Mouse (Mus musculus): ENCODE data around the gene E2f2. TPM values are rescaled to one million over a fixed set of nuclear protein-coding genes. Genes with fewer than 3 reads are reported as not detected.

E2f2 gene
- total and polyA plus RNA-seq, 2 experiments from 2014 or later: 2.4 to 6.4 TPM

DNA sequence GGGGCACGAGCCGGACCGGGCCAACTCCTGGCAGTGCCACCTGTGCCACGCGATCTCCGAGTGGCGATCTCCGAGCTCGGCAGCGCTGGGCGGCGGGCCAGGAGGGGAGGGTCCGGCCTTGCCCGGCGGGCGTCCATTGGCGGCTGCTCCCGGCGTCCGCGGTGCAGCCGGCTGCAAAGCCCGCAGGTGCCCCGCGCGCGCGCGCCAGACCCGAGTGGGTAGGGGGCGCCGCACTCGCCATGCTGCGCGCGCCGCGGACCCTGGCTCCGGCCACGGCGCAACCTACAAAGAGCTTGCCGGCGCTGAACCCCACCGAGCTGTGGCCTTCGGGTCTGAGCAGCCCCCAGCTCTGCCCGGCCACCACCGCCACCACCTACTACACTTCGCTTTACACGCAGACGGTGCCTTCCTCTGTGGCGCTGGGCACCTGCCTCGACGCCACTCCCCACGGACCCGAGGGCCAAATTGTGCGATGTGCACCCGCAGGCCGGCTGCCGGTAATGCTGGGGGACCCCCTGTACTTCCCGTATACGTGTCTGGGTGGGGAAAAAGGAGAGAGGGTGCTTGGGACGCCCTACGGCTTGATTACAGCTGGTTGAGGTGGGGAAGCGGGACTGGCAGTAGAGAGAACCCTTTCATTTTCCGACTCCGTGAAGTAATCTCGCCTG, 482 bp downstream of the E2f2 start:
- Histone ChIP-seq H3K9ac (replicated peaks; ENCODE audit: low read depth, low read length) (peak overlapping the region; percentile 60), H3K27me3 (ENCODE audit: control insufficient read depth, insufficient read depth, low read length) (no peaks in the 10 kb centered on the region), H3K4me2 (ENCODE audit: low read depth, low read length) (peak overlapping the region; percentile 100), H3K36me3 (replicated peaks; ENCODE audit: control insufficient read depth, insufficient read depth, low read length) (no peaks in the 10 kb centered on the region), H3K27ac (ENCODE audit: low read depth) (peak overlapping the region; percentile 5; the same call in 1 of the 2 replicates), H3K4me1 (ENCODE audit: control insufficient read depth, insufficient read depth) (peaks cover 12% of the 10 kb centered on the region), H3K4me3 (ENCODE audit: low read depth, low read length) (peak overlapping the region; percentile 84), H3K9me3 (replicated peaks; ENCODE audit: control insufficient read depth, low read length) (no peaks in the 10 kb centered on the region)
- under 1% methylated on average over 67 of the region's 67 CpGs for WGBS
- DNase-seq (ENCODE audit: low spot score): no peak
- no peak for TF ChIP-seq EP300 (IDR thresholded peaks at IDR 0.05; ENCODE audit: low read depth)
- TF ChIP-seq CTCF (IDR thresholded peaks at IDR 0.05; ENCODE audit: low read depth): no peak
- ATAC-seq (ENCODE audit: insufficient read depth, low read depth): peak; percentile 54

- Histone ChIP-seq H3K4me1 (ENCODE audit: control insufficient read depth, insufficient read depth) (peaks cover 17% of the 10 kb centered on the region), H3K4me2 (ENCODE audit: low read depth, low read length) (peak overlapping the region; percentile 100), H3K4me3 (ENCODE audit: low read depth, low read length) (peak overlapping the region; percentile 84), H3K27ac (ENCODE audit: low read depth) (peak overlapping the region; percentile 5; the same call in 1 of the 2 replicates), H3K9me3 (replicated peaks; ENCODE audit: control insufficient read depth, low read length) (no peaks in the 10 kb centered on the region), H3K27me3 (ENCODE audit: control insufficient read depth, insufficient read depth, low read length) (no peaks in the 10 kb centered on the region), H3K9ac (replicated peaks; ENCODE audit: low read depth, low read length) (peak overlapping the region; percentile 60), H3K36me3 (replicated peaks; ENCODE audit: control insufficient read depth, insufficient read depth, low read length) (no peaks in the 10 kb centered on the region)
- ATAC-seq (ENCODE audit: insufficient read depth, low read depth) (no peak), DNase-seq (ENCODE audit: low spot score) (no peak)
- TF ChIP-seq EP300 (IDR thresholded peaks at IDR 0.05; ENCODE audit: low read depth): no peak
- TF ChIP-seq CTCF (IDR thresholded peaks at IDR 0.05; ENCODE audit: low read depth): no peak
- 10% methylated on average over 14 of the region's 14 CpGs for WGBS
Measured at GRCm38 (mm10) chr4:136173210-136173715, 1.1 kb downstream of the E2f2 start.

- Histone ChIP-seq H3K4me1 (ENCODE audit: control insufficient read depth, insufficient read depth) (peaks cover 17% of the 10 kb centered on the region), H3K9me3 (replicated peaks; ENCODE audit: control insufficient read depth, low read length) (no peaks in the 10 kb centered on the region), H3K4me3 (ENCODE audit: low read depth, low read length) (no peak overlapping the region), H3K36me3 (replicated peaks; ENCODE audit: control insufficient read depth, insufficient read depth, low read length) (no peaks in the 10 kb centered on the region), H3K4me2 (ENCODE audit: low read depth, low read length) (peak overlapping the region; percentile 100; the same call in 1 of the 2 replicates), H3K27me3 (ENCODE audit: control insufficient read depth, insufficient read depth, low read length) (no peaks in the 10 kb centered on the region), H3K27ac (ENCODE audit: low read depth) (no peak overlapping the region), H3K9ac (replicated peaks; ENCODE audit: low read depth, low read length) (no peak overlapping the region)
- no peak for DNase-seq (ENCODE audit: low spot score)
- WGBS: 62% methylated on average over 13 of the region's 13 CpGs
- no peak for ATAC-seq (ENCODE audit: insufficient read depth, low read depth)
- no peak for TF ChIP-seq EP300 (IDR thresholded peaks at IDR 0.05; ENCODE audit: low read depth)
- TF ChIP-seq CTCF (IDR thresholded peaks at IDR 0.05; ENCODE audit: low read depth): no peak
Measured at GRCm38 (mm10) chr4:136174216-136175193, 2.3 kb downstream of the E2f2 start.

GRCm38 (mm10) chr4:136176022-136176552, 3.9 kb downstream of the E2f2 start:
- H3K27ac ChIP-seq (ENCODE audit: low read depth): no peak overlapping the region; the same call in 1 of the 2 replicates
- WGBS: 70% methylated on average over 10 of the region's 10 CpGs
- H3K9me3 ChIP-seq (replicated peaks; ENCODE audit: control insufficient read depth, low read length): no peaks in the 10 kb centered on the region
- ATAC-seq (ENCODE audit: insufficient read depth, low read depth) (no peak), DNase-seq (ENCODE audit: low spot score) (no peak)
- peaks cover 20% of the 10 kb centered on the region for H3K4me1 ChIP-seq (ENCODE audit: control insufficient read depth, insufficient read depth)
- no peaks in the 10 kb centered on the region for H3K27me3 ChIP-seq (ENCODE audit: control insufficient read depth, insufficient read depth, low read length)
- no peak overlapping the region for H3K4me2 ChIP-seq (ENCODE audit: low read depth, low read length)
- no peak overlapping the region for H3K4me3 ChIP-seq (ENCODE audit: low read depth, low read length)
- no peaks in the 10 kb centered on the region for H3K36me3 ChIP-seq (replicated peaks; ENCODE audit: control insufficient read depth, insufficient read depth, low read length)
- H3K9ac ChIP-seq (replicated peaks; ENCODE audit: low read depth, low read length): no peak overlapping the region
- TF ChIP-seq CTCF (IDR thresholded peaks at IDR 0.05; ENCODE audit: low read depth) (no peak), EP300 (IDR thresholded peaks at IDR 0.05; ENCODE audit: low read depth) (no peak)

GRCm38 (mm10) chr4:136177244-136177611, 5.0 kb downstream of the E2f2 start:
- no peak overlapping the region for H3K4me3 ChIP-seq (ENCODE audit: low read depth, low read length)
- TF ChIP-seq EP300 (IDR thresholded peaks at IDR 0.05; ENCODE audit: low read depth): no peak
- no peak for TF ChIP-seq CTCF (IDR thresholded peaks at IDR 0.05; ENCODE audit: low read depth)
- DNase-seq (ENCODE audit: low spot score) (no peak), ATAC-seq (ENCODE audit: insufficient read depth, low read depth) (no peak)
- H3K36me3 ChIP-seq (replicated peaks; ENCODE audit: control insufficient read depth, insufficient read depth, low read length): no peaks in the 10 kb centered on the region
- WGBS: 37% methylated on average over 8 of the region's 8 CpGs
- H3K9me3 ChIP-seq (replicated peaks; ENCODE audit: control insufficient read depth, low read length): no peaks in the 10 kb centered on the region
- H3K4me1 ChIP-seq (ENCODE audit: control insufficient read depth, insufficient read depth): peaks cover 20% of the 10 kb centered on the region
- H3K27me3 ChIP-seq (ENCODE audit: control insufficient read depth, insufficient read depth, low read length): no peaks in the 10 kb centered on the region
- peak overlapping the region; percentile 8; the same call in 1 of the 2 replicates for H3K4me2 ChIP-seq (ENCODE audit: low read depth, low read length)
- H3K27ac ChIP-seq (ENCODE audit: low read depth): peak overlapping the region; percentile 40; the same call in 1 of the 2 replicates
- no peak overlapping the region for H3K9ac ChIP-seq (replicated peaks; ENCODE audit: low read depth, low read length)
